Mouse (Mus musculus): Measurements from ENCODE around the gene Ebf1.
A peak's percentile ranks its signal among the peaks of the same experiment; 100 is the strongest.

Ebf1 gene

DNA sequence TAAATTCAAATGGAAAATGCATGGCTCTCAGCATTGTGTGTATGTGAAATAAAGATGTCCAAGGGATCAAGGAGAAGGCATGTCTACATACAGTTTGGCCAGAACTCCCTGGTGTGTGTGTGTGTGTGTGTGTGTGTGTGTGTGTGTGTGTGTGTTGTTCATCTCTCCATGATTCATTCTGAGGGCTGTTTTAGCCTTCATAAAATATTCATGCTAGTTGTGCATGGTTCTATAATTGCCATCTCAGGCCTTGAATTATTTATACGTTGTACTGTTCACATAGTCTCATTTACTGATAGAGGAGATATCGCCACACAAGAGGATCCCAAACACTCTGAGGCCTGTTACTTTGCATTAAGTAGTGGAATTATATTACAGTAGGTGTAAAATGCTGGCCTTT, 220.5 kb downstream of the Ebf1 start:
- no peak for DNase-seq (ENCODE audit: low spot score in 2 of 2)

DNA sequence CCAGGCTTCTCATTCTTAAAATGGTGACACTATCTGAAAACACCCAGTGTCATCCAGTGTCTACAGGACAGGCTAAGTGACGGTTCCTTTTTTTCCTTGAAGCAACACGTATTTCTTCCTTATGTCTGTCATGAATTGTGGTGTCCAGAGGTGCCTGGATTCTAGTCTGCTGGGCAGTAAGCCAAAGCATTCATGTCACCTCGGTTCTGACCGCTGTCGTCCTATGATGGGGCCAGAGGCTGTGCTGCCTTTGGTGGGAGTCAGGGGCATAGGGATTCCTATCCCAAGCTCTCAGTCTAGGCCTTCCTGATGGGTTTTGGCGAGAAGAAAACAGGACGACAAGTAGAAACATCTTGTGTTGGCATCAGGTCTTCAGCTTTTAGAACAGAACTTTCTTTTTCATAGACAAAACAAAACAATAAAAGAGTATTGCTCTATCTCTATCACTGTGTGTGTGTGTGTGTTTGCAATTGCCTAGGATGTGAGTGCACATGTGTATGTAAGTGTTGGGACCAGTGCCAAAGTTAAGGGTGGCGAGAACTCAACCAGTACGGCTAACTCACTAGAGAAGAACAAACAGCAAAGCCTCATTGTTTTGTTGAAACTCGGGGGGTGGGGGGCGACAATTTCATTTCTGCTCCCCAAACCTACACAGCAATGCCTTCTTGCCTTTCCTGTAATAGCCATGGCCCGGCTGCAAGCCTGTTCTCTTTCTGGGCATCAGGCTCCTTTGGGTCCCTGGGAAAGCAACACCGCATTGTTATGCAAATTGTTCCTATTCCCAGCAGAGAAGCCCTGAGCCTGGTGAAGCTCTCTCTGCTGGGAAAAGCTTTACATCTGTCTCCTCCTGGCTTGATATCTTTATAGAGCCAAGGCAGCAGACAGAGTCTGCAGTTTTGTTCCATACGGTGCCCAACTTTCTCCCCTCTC, 224.3 kb downstream of the Ebf1 start:
- DNase-seq (ENCODE audit: low spot score in 2 of 2) = no peak

DNA sequence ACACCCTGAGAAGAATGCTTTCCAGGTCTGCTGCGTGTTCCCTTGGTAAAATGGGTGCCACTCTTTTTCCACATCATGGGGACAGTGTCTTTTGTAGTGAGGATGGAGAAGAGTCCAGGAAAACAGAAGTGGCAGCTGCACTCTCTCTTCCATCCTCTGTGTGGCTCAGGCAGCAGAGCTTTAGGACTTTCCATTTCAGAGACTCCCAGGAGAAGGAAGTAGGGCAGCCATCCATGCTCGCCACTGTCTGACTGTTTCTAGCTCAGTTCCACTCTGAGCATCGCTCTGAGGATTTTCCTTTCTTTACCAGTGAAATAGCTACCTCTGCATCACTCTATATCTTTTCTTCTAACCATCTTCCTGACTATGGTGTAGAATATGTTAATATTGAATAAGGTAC, 234.8 kb downstream of the Ebf1 start:
- DNase-seq (ENCODE audit: low spot score in 2 of 2) = no peak

DNA sequence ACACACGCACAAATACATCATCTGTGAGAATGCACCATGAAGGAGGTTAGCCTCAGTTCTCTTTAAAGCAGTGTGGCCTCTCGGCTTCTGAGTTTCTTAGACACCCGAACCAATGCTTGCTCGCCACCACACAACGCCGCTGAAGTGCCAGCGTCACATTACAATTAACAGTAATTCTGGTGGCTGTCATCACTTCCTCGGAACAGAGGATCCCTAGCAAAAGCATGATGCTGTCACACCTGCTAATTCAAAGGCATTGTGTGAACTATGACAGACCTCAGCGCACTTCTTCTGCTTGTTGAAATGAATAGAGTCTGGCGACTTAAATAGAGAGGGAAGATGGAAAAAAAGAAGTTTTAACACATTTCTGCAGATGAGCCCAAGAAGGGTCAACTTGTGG, 235.8 kb downstream of the Ebf1 start:
- DNase-seq (ENCODE audit: low spot score in 2 of 2) = no peak

DNA sequence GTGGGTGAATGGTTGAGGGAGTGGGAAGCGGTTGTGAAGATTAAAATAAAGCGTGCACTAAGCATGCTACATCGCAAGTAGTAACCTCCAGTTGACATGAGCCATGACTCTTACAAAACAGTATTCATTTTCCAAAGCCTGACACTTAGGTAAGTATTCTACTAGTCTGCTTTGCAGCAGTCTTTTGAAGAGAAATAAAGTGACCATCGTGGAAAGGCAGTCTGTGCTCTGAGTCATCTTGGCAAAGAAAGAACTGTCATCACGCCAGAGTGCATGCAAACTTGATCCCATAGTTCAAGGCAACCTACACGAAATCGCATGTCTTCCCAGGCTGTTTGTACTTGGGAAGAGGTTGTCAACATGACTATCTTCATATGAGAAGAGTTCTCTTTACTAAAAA, 237.4 kb downstream of the Ebf1 start:
- no peak for DNase-seq (ENCODE audit: low spot score in 2 of 2)

DNA sequence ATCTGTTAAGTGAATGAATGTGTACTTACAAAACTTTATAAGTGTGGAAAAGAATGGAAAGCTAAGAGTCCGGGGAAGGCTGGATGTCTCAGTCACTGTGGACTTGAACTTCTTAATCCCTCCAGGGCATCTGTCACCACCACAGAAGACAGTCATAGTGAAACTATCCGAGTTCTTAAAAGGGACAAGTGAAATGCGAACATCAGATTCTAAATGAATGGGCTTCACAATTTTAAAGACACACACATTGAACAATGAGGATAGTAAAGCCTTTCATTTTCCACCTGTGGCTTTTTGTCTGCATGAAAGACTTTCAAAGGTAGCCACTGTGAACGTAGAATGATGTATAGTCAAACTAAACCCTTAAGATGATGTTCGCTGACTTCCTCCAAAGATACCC, 244.0 kb downstream of the Ebf1 start:
- DNase-seq (ENCODE audit: low spot score in 2 of 2) = no peak

DNA sequence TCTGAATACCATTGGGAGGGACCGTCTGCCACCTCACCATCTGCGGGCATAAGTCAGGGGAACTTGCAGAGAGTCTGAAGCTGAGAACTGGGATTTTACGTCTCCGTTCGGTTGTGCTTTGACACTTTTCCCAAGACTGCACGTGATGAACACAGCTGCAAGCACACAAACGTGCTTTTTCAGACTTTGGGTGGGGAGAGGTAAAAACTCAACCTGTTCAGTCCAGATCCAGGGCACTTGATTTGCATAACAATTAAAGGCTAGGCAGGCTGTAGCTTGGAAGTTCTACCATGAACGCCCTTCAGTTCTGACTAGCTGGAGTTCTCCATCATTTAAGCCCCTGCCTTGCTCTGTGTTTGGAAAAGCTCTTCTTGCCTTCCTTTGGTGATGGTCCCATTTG, 246.8 kb downstream of the Ebf1 start:
- DNase-seq (ENCODE audit: low spot score in 2 of 2) = no peak

DNA sequence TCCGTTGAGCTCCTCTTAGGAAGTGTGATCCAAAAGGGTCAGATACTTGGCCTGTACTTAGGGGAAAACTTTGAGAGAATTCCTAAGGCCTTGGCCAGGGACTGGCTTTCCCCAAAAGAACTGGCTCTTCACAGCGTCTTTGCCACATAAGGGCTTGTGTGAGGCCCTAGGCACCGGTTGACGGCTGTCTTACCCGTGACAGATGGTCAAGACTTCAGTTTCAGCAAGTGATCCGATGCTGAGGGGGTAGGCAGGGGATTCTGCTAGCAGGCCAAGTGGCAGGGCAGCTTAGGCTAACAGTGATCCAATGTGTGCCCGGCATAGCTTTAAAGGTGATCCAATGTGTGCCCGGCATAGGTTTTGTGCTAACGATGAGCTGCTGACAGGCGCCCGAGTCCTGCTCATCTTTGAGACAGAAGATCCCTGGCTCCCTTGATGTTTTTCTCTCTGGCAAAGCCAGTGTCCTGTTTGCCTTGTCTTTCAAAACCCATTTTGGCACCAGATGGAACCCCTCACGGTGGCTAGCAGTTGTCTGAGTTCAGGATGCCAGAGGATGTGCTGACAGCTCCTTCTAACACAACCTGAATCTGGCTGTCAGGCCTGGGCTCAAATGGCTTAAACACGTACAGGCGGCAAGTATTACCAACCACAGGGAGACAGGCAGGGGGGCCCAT, 249.5 kb downstream of the Ebf1 start:
- DNase-seq (ENCODE audit: low spot score in 2 of 2) = no peak

DNA sequence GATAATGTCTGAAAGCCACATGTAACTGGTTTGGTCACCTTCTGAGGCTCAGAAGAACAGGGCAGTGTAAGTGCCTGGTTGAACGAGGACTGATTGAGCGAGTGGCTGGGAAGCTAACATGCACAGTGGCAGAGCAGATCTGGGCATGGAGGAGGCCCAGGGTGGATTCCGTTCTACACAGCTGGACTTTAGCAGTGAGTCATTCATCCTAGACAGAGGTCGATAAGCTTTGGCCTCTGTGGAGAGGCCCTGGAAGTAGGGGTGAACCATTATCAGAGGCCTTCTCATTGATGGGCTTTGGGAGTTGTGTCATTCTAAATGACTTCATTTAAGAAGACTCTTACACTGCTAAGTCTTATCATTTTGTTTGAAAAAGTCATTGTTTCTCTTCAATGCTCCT, 250.3 kb downstream of the Ebf1 start:
- DNase-seq (ENCODE audit: low spot score in 2 of 2) = no peak

DNA sequence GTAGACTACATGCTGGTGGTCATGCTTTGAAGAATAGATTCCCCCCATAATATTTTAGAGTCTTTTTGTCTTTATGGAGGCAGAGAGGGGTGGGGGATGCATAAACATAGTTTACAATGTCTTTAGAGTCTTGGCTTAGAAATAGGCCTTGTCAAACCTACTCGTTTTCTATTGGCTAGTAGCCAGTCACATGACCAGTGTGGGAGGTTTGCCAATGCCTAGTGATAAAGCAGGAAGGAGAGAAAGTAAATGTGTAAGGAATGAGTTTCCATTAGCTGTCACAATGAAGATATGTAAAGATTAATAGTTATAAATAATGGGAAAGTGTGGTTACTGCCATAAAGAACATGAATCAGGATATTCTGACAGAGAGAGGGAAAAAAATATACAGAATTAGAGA, 256.8 kb downstream of the Ebf1 start:
- no peak for DNase-seq (ENCODE audit: low spot score in 2 of 2)

DNA sequence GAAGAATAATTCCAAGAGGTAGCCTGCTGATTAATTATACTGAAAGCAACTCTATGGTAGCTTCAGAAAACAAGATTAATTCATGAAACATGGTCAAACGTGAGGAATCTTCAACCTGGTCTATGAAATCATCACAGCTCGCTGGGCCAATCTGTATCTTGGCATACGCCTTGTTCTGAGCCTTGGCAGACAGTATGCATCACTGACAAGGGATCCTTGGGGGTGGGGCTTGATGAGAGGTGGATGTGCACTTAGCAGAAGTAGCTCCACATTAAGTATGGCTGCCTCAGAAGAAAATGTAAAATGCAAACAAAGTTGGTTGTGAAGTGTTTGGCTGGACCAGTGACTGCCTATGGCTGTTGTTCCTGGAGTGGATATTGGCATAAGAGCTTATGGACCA, 258.1 kb downstream of the Ebf1 start:
- DNase-seq (ENCODE audit: low spot score in 2 of 2) = no peak

DNA sequence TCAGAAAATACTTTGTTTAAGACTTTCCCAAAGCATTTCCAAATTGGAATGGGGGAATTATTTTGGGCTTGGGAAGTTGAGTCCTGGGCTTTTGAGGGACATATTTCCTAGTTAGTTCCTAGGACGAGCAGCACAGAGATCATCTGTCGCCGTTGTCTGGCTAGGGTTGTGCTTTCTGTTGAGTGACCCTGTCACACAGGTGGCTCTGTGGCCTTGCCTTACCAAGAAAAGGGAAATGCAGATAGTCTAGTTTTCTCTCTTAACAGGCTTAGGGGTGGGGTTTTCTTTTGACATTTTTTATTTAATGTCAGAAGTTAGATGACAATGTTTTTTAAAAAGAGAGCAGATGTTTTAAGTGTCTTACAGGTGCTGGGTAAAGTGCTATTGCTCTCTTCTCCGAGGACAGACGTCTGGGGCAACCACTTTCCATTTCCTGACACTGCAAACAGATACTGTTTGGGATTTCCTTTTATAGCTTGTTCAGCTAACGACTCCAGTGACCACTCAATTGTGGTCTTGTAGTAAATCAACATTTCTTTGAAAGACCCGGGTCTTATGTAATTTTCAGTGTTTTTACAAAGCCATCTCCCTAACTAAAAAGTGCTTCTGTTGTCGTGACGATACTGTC, 264.1 kb downstream of the Ebf1 start:
- DNase-seq (ENCODE audit: low spot score in 2 of 2) = peak in 1 of 2 experiments; percentile 15

DNA sequence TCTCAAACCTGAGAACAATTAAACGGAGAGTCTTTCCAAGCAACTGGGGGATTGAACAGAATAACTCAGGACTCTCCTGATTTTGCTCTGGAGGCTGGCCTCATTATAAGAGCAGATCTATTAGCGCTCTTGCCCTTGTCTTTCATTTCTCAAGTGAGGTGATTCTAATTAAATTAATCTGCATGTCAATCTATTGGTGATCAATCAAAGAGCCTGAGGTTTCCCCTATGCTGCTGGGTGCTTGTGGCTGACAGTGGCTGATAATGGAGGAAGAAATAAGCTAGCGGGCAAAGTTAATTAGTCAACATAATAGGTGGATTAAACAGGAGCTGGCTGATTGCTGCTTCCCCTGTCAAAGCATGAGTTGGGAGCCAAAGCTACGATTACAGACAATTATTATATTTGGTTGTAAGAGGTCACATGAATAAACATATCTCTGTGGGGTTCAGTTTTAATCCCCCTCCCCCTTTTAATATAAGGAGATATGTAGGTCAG, 265.4 kb downstream of the Ebf1 start:
- no peak for DNase-seq (ENCODE audit: low spot score in 2 of 2)

DNA sequence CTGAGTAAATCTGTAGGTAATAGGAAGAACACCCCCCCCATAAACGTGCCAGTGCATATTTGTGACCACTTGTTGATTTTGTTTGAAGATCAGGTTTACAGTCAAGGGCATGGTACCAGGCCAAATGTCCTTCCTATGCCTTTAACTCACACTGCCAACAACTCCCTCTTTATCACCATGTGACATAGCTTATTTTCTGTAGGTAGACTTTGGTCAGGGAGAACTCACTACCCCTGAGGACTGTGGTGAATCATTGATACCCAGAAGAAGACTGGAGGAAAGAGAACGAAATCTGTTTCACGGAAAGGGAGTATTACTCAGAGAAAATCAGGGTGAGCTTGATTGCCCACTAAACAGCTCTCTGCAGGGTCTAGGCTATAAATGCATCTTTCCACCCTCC, 267.2 kb downstream of the Ebf1 start:
- DNase-seq (ENCODE audit: low spot score in 2 of 2) = no peak

DNA sequence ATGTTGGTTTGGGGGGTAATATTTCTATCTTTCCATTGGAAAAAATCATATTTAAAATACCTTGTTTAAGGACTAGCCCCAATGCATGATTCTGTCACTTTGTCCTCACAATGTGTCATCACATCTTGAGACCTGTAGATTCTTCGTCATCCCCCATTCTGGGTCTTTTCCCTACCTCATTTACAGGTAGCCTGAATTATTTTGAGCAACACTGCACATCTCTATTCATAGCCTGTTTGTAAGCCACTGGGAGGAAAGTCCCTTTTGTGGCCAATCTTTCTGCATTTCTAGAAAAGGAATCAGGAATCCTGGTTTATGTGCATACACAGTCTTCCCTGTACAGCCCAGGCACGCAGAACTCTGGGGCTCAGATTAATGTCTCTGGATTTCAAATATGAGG, 269.8 kb downstream of the Ebf1 start:
- no peak for DNase-seq (ENCODE audit: low spot score in 2 of 2)

DNA sequence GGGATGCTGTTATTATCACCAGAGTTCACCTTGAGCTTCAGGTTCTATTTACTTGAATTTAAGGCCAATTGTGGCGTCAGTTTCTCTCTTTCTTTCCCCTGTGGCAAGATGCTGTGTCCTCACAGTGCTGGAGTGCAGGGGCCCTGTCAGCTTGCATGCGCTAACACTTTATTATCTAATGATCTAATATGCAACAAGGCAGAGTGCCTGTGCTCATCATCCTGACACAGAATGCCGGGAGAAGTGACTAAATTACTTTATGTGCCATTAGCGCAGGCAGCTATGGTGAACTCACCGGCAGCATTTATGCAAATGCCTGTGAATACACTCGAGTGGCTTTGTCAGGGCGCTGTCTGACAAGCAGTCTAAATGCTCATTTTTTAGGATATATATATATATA, 270.6 kb downstream of the Ebf1 start:
- DNase-seq (ENCODE audit: low spot score in 2 of 2) = no peak

DNA sequence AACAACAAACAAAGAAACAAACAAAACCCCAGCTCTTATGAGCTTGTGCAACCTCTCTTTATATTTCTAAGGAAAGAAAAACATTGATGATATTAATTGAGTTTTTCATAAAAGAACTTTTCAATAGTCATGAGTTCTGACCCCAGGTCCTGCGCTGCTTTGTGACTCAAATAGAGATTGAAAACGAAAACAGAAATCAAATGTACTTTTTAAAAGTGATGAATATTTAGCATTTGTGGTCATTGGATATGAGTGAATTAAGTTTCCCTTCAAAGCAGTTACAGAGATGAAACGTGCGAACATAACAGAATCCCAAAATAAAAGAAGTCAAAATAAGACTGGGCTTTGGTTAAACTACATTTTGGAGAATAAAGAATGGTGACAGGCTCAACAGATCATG, 271.3 kb downstream of the Ebf1 start:
- no peak for DNase-seq (ENCODE audit: low spot score in 2 of 2)

DNA sequence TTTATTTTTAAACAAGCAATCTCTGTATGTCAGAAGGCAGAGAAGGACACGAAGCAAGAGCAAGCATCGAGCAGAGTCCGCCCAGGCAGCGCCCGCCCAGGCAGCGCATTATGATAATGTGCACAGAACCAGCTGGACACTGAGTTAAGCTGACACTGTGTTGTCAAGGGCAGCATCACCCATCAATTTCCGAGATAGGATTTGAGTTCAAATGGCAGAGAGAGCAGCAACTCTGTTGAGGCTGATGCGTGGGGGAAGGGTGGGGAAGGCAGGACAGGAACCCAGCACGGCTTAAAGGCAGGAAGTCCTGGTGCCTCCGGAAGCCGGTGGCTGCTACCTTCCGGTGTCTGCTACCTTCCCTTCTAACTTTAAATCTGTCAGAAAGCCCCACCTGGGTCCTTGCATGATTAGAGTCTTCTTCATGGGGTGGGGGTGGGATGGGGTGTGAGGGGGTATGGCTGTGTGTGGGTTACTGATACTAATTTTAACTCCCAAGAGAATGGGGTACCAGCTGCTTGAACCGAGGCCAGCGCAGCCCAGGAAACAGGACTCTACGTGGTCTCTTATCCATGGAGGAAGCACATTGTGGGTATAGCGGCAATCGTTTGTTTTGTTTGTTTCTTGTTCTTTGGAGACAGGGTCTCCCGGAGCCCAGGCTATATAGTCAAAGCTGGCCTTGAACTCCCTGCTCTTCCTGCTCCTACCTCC, 275.9 kb downstream of the Ebf1 start:
- DNase-seq (ENCODE audit: low spot score in 2 of 2) = peak; percentile 75 to 79

DNA sequence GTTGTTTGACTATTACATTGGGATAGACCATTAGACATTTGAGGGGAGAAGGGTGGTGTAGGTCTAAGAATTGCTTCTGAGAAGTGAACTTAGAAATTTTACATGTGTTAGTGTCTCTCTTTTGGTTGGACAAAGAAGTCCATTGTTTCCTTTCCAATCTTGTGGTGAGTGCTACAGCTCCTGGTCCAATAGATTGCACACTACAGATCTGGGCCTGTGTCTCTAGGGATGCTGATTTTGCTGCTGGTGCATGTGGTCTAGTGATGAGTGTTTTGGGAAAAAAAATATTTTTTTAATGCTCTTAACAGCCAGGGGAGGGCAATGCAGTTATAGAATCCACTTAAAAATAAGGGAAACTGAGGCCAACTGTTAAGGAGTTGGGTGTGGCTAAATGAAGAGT, 276.9 kb downstream of the Ebf1 start:
- no peak for DNase-seq (ENCODE audit: low spot score in 2 of 2)

DNA sequence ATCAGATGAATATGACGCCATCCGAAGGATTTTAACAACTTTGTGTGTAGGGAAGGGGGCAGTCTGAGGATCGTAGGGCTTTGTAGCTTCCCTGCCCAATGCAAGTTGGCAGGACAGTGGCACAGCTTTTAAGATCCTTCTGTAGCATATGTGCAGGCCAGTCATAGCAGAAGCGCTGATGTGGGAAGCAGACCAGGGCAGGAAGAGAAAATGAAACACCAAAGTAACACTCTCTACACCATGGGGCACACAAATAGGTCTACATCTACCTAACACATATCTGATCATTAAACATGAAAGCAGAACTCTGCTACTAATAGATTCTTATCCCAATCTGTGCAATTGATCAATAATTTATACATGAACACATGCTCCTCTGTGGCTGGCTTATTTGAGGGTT, 277.7 kb downstream of the Ebf1 start:
- DNase-seq (ENCODE audit: low spot score in 2 of 2) = no peak

DNA sequence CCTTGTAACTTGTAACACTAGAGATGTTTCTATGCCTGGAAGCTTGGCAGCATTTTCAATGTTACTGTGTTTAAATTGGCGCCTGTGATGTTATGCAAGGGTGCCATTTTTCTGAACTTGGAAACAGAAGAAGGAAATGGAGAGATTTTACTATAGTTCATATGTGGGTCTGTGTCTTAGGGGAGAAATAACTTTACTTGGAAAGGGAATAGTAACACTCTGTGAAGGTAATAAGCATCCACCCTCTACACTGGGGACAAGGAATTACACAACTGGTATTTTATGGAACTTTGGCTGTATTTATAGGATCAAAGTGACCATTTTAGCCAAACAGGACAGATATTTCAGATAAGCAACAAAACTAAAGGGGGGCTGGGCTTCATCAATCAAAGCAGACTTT, 278.8 kb downstream of the Ebf1 start:
- no peak for DNase-seq (ENCODE audit: low spot score in 2 of 2)

DNA sequence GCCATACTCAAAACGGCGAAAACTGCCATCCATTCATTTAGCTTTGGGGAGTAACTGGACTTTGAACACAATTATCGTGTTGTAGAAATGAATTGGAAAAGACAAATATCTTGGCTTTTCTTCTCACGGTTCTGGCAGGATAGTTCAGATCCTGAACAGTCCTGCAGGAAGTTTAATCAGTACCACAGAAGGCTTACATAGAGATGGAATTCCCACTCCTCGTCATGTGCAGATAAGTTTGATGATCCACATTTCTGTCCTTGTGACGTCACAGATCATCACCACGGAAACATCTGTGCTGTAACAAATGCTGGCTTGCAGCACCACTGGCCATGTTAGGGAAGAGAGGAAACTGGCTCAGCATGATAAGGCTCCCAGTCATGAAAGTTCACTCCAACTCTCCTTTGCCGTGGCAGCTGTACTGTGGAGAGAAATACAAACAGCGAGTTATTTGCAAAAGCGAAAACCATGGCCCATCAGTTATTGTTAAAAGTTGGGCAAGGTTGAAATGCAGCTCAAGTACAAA, 280.1 kb downstream of the Ebf1 start:
- no peak for DNase-seq (ENCODE audit: low spot score in 2 of 2)

All from thymus, postnatal 10 days (tissue).